8 mouse cellular contexts compared by ENCODE assay signal in genomic region chr15:101339537-101339936, GRCm38 (mm10). TPM values are rescaled to one million over a fixed set of nuclear protein-coding genes. Genes with fewer than 3 reads are reported as not detected.
DNase-seq lines count a peak whose midpoint lies in the region; ATAC-seq lines count a peak whose summit lies in the region.

No protein-coding gene starts in this region.

- H3K9me3 ChIP-seq in midbrain, embryonic 13.5 days: no peaks in the 10 kb centered on the region

- H3K27ac ChIP-seq in midbrain, embryonic 13.5 days: no peak overlapping the region

- WGBS in midbrain, embryonic 13.5 days: 0% methylated on average over 2 of the region's 2 CpGs

- DNase-seq in adrenal gland, adult 2 months: peak; percentile 80
- DNase-seq in embryo, embryonic 11 days: peak; percentile 92
- DNase-seq in kidney, adult 11 months: peak; percentile 80
- peak; percentile 92 for DNase-seq in left cerebral cortex, postnatal 4 days
- peak; percentile 42 for DNase-seq in spleen, adult 12 weeks (ENCODE audit: low spot score)

- peak; percentile 50; the same call in 1 of the 2 replicates for ATAC-seq in granulocyte monocyte progenitor cell, adult 5-6 weeks (replicated peaks; ENCODE audit: poor library complexity, severe bottlenecking)
- ATAC-seq in midbrain, embryonic 13.5 days: peak; percentile 94
- no peak for ATAC-seq in erythroid progenitor cell, adult 5-6 weeks (replicated peaks; ENCODE audit: low FRiP score, poor library complexity, severe bottlenecking)

- intact Hi-C loops in left cerebral cortex, postnatal 4 days (cut with DNase I): loop anchor here (5.0 kb wide), 4 partner anchors 183 to 728 kb away; no protein-coding TSS in a partner anchor

- peak overlapping the region; percentile 10; the same call in 1 of the 2 replicates for H3K9ac ChIP-seq in midbrain, embryonic 13.5 days (replicated peaks)

- H3K4me1 ChIP-seq in midbrain, embryonic 13.5 days (replicated peaks): no peaks in the 10 kb centered on the region

- no peaks in the 10 kb centered on the region for H3K36me3 ChIP-seq in midbrain, embryonic 13.5 days

- no peak overlapping the region for H3K4me3 ChIP-seq in midbrain, embryonic 13.5 days (replicated peaks)

- H3K27me3 ChIP-seq in midbrain, embryonic 13.5 days: peaks cover 6% of the 10 kb centered on the region; the same call in 1 of the 2 replicates

- H3K4me2 ChIP-seq in midbrain, embryonic 13.5 days (replicated peaks): no peak overlapping the region

RNA-seq across cellular contexts. Expression of gene Krt80, which starts 30.4 kb away (rescaled TPM):
- total RNA-seq in adrenal gland, adult 2 months (2021): 1 to 10 TPM; 3.6 TPM
- polyA plus RNA-seq in adrenal gland, adult 2 months (2012; rRNA removed): 1.9 and 2.3 TPM in 2 replicates
- 3.2 and 4.2 TPM in 2 replicates for total RNA-seq in granulocyte monocyte progenitor cell, adult 5-6 weeks (2014; fragmentation: Nextera tagmentation)
- 1.2 and 1.3 TPM in 2 replicates for total RNA-seq in granulocyte monocyte progenitor cell, adult 5-6 weeks (2017)
- under 1 TPM; 0.46 to 0.60 TPM for total RNA-seq in left cerebral cortex, postnatal 4 days (2021)
- polyA plus RNA-seq in midbrain, embryonic 13.5 days (2015; fragmentation: Nextera tagmentation; extraction: Ambion mirVana): 0.05 and 0.09 TPM in 2 replicates
- 0.42 and 4.7 TPM in 2 replicates for total RNA-seq in erythroid progenitor cell, adult 5-6 weeks (2015; ENCODE audit: low replicate concordance)
- total RNA-seq in erythroid progenitor cell, adult 5-6 weeks (2017; ENCODE audit: low replicate concordance): 0.90 and 2.5 TPM in 2 replicates

RNA-seq across cellular contexts. Expression of gene 6030408B16Rik, which starts 46.5 kb away (rescaled TPM):
- total RNA-seq in adrenal gland, adult 2 months (2021): under 1 TPM; 0.40 to 0.52 TPM
- 1.4 and 2.0 TPM in 2 replicates for polyA plus RNA-seq in adrenal gland, adult 2 months (2012; rRNA removed)
- 0.60 TPM in 1 of 2 replicates, not detected in the other for total RNA-seq in granulocyte monocyte progenitor cell, adult 5-6 weeks (2014; fragmentation: Nextera tagmentation)
- 0.86 TPM in 1 of 2 replicates, not detected in the other for total RNA-seq in granulocyte monocyte progenitor cell, adult 5-6 weeks (2017)
- total RNA-seq in left cerebral cortex, postnatal 4 days (2021): under 1 TPM in 1 of 2 experiments, not detected in 1; 0.56 TPM
- 0.26 and 0.46 TPM in 2 replicates for polyA plus RNA-seq in midbrain, embryonic 13.5 days (2015; fragmentation: Nextera tagmentation; extraction: Ambion mirVana)
- total RNA-seq in erythroid progenitor cell, adult 5-6 weeks (2015; ENCODE audit: low replicate concordance): not detected in 2 replicates
- not detected in 2 replicates for total RNA-seq in erythroid progenitor cell, adult 5-6 weeks (2017; ENCODE audit: low replicate concordance)

RNA-seq across cellular contexts. Expression of gene Atg101, which starts 55.5 kb away (rescaled TPM):
- total RNA-seq in adrenal gland, adult 2 months (2021): 10 to 100 TPM; 38.6 to 58.8 TPM
- polyA plus RNA-seq in adrenal gland, adult 2 months (2012; rRNA removed): 31.9 and 35.4 TPM in 2 replicates
- total RNA-seq in granulocyte monocyte progenitor cell, adult 5-6 weeks (2014; fragmentation: Nextera tagmentation): 35.3 and 36.0 TPM in 2 replicates
- total RNA-seq in granulocyte monocyte progenitor cell, adult 5-6 weeks (2017): 51.9 and 60.6 TPM in 2 replicates
- total RNA-seq in left cerebral cortex, postnatal 4 days (2021): 10 to 100 TPM; 36.5 to 37.1 TPM
- polyA plus RNA-seq in midbrain, embryonic 13.5 days (2015; fragmentation: Nextera tagmentation; extraction: Ambion mirVana): 79.1 and 82.8 TPM in 2 replicates
- 1.4 TPM in 1 of 2 replicates, not detected in the other for total RNA-seq in erythroid progenitor cell, adult 5-6 weeks (2015; ENCODE audit: low replicate concordance)
- total RNA-seq in erythroid progenitor cell, adult 5-6 weeks (2017; ENCODE audit: low replicate concordance): 5.8 and 11.4 TPM in 2 replicates

Comparison
In these comparisons a context has a peak if more than half of its experiments do, and no peak if none do; other contexts are left out.
1. DNase-seq: peak in every context shown above with its lines; median percentile 92 in embryo, embryonic 11 days; 92 in left cerebral cortex, postnatal 4 days; 80 in adrenal gland, adult 2 months; 80 in kidney, adult 11 months; 42 in spleen, adult 12 weeks.